Mouse (Mus musculus): ENCODE results near the gene Apol6.

DNA sequence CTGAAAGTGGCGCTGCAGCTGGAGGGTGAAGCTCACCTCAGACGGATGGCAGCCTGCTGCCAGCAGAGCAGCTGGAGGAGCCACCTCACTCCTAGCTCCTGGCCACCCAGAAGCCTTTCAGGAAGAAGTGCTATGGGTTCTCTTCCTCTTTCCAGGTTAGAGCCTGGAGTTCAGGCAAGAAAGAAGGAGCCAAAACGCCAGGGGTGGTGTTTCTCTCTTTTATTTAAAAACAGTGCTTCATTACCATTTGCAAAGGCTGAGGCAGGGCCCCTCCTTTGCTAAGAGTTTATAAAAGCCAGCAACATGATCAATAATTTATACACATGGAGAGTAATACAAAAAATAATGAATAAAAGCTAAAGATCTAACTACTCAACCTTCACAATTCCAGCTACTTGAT is 34.3 kb downstream of the Apol6 start:
- TF ChIP-seq CTCF (IDR thresholded peaks at IDR 0.05; ENCODE audit: borderline replicate concordance, extremely low read depth, insufficient read depth, insufficient read length) = no peak
- no peak for TF ChIP-seq POLR2A (IDR thresholded peaks at IDR 0.05; ENCODE audit: borderline replicate concordance, extremely low read depth, insufficient read depth, insufficient read length, poor library complexity, severe bottlenecking)
